Mouse (Mus musculus): ENCODE data around the gene Padi4.

Padi4 gene

DNA sequence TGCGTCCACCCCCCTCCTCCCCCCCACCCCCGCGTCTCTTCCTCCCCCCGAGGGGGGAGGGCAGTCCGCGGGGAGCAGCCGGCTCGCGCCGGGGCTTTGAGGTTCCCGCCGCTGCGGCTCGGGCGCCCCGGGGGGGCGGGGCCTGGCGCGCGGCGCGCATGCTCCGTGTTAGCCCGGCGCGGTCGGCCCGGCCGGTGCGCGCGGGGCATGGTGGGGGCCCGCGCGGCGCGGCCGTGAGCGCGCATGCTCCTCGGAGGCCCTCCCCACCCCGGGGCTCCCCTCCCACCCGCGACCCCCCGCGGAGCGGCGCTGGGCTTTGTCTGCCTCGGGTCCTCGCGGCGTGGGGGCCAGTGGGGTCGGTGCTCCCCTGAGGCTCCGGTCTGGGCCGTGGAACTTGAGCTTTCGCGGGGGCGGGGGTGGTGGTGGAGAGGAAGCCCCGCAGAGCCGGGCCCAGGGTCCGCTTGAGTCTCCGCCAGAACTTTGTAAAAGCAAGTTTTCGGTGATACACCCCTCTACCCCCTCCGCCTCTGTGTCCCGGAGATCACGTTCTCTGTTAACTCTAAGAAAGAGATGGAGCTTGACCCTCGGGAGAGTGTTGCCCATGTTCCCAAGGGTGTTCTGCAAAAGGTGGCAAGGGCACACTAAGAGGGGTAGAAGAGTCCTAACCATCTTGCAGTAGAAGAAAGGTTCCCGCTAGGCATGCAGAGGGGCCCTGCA is 71.3 kb downstream of the Padi4 start:
- peak; percentile 87 for DNase-seq (ENCODE audit: low read depth, low spot score)

DNA sequence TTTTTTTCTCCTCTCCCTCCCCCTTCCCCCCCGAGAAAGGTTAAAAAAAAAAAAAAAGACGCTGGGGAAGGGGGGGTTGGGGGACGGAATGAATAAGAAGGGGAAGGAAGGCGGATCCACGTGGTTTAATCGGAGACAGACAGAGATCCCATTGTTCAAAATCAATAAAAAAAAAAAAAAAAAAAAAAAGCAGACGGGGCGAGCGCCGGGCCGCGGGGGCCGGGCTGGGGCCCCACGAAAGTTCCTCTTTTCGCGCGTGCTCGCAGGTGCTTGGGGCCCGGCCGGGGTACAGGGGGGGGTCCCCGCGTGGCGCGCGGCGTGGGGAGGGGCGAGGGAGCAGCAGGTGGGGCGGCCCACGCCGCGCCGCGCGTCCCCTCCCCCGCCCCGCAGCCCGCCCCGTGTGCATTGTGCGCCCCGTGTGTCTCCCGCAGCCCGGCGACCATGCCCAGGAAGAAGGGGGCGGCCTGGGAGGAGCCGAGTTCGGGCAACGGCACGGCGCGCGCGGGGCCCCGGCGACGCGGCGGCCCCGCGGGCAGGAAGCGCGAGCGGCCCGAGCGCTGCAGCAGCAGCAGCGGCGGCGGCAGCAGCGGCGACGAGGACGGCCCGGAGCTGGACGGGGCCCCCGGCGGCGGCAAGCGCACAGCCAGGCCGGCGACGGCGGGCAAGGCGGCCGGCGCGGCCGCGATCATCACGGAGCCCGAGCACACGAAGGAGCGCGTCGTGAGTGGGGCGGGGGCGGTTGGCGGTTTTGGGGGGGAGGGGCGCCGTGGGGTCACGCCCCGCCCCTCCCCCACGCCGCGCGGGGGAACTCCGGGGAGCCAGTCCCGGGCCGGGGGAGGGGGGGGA is 72.1 kb downstream of the Padi4 start:
- peak; percentile 85 for DNase-seq (ENCODE audit: low read depth, low spot score)

DNA sequence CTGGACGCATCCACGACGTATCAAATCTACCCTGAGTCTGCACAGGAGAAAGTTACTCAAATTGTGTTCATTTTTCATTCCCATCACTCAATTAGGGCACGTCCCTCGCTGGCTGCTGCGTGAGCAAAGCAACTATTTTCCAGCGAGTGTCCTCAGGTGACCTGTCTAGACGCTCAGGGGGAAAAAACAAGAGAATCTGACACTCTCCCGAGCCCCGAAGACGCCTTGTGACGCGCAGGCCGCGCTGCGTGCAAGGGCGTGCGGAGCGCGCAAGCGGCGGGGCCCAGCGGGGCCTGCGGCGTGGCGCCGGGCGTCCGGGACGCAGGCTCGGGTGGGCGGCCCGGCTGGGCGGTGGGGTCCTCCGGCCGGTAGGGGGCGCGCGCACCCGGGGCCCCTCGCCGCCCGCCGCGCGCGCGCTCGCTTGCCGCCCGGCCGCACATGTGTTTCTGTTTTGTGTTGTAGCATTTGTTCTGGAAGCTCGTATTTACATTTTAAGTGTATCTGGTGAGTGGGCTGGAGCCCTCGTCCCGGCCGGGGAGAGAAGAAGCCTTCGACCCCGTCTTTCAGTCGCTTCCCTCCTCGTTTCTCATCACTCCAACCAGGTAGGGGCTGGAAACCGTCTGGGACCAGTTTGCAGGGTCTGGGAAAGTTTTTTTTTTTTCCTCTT is 72.9 kb downstream of the Padi4 start:
- DNase-seq (ENCODE audit: low read depth, low spot score) = peak; percentile 89

DNA sequence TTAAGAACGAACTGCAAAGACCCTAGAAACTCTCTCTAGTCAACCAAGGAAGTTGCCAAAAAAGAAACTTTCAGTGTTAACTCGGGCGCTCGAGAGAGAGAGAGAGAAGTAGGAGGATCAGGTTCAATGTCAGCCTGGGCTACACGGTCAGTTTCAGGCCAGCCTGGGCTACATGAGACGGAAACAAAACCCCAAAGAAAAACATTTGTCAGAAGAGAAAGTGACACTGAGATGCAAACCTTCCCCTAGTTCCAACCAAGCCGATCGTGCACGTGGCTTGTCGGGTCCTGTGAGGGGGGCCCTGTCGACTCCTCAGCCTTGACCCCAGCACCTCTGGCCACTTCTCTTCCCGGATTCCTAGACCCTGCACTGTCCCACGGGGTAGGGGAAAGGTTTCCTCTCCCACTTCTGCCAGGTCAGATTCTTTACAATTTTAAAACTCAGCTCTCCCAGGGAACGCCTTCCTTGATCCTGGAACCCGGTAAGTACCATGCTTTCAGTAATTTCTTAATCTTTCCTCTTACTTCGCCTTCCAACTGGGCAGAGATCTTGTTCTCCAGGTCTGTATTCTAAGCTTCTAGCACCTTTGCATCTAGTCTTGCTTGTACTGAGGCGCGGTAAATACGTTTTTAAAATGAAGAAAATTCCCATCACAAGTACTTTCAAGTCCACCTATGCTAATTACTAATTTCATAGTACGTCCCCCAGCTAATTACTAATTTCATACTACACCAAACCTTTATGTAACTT is 73.6 kb downstream of the Padi4 start, which contains the start of gene Rcc2:
TSS of gene Rcc2 (plus strand) at position 273 of the 750 bp plus-strand sequence.
- DNase-seq (ENCODE audit: low read depth, low spot score) = no peak

DNA sequence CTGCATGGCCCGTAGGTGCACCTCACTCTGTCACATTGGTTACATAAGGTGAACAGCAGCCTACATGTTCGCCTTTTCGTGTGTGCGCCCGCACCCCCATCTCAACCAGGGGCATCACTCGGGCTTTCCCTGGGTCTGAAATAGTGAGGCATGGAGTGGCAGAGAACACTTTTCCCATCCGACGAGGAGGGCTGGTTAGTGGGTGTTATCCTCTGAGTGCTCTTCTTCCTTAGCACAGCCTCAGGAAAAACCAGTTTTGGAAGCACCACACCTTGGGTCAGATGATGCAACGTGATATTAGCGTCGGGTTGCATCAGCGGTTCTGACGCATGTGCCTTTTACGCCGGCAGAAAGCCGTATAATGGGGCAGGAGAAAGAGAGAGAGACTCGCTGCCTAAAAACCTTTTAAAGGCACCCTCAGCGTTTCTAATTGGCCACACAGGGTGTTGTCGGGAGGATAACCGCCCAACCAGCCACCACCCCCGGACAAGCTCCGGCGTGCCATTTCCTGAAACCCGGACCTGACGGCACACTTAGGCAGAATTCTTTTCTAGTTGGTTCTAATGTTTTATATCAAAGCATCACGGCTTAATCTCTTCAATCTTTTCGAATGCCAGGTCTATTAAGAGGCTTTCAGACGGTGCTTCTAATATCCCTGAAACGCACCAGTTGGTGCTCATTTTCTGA is 74.5 kb downstream of the Padi4 start:
- peak; percentile 88 for DNase-seq (ENCODE audit: low read depth, low spot score)
